Mouse (Mus musculus) forebrain, embryonic 14.5 days (tissue): ENCODE results near the gene Olfr747. TPM values are rescaled to one million over a fixed set of nuclear protein-coding genes. Genes with fewer than 3 reads are reported as not detected.

Experiments
- polyA plus RNA-seq: library from polyadenylated mRNA; unstranded; fragments of >200 nt; fragmentation: Nextera tagmentation; extraction: Ambion mirVana; gene quantifications from 2 replicates; pipeline ENCODE4 v1.2.1, GENCODE M21; 2014

Gene Olfr747
- polyA plus RNA-seq, 1 experiment from 2014 or later, result not detected

Other genes with a start within 250 kb of the Olfr747 start
- gene Olfr740, start 247.7 kb downstream of the Olfr747 start, polyA plus RNA-seq, result not detected in 2 replicates
- gene Olfr741, start 220.5 kb downstream of the Olfr747 start, polyA plus RNA-seq, result not detected in 2 replicates
- gene Olfr742, start 189.6 kb downstream of the Olfr747 start, polyA plus RNA-seq, result not detected in 2 replicates
- not detected in 2 replicates for gene Olfr743, start 171.4 kb downstream of the Olfr747 start, polyA plus RNA-seq
- gene Olfr744, start 78.3 kb downstream of the Olfr747 start, polyA plus RNA-seq, result not detected in 2 replicates
- gene Olfr745, start 53.8 kb downstream of the Olfr747 start, polyA plus RNA-seq, result not detected in 2 replicates
- not detected in 2 replicates for gene Olfr746, start 46.1 kb downstream of the Olfr747 start, polyA plus RNA-seq
- not detected in 2 replicates for gene Olfr748, start 14.2 kb upstream of the Olfr747 start, polyA plus RNA-seq
- gene Olfr749, start 51.9 kb upstream of the Olfr747 start, polyA plus RNA-seq, result not detected in 2 replicates
- 152 and 161 TPM in 2 replicates for gene Ttc5, start 92.3 kb upstream of the Olfr747 start, polyA plus RNA-seq
- gene Ccnb1ip1, start 114.5 kb upstream of the Olfr747 start, polyA plus RNA-seq, result 0.11 TPM in 1 of 2 replicates, not detected in the other
- 58.7 and 60.9 TPM in 2 replicates for gene Parp2, start 114.6 kb upstream of the Olfr747 start, polyA plus RNA-seq
- gene Tep1, start 177.4 kb upstream of the Olfr747 start, polyA plus RNA-seq, result 1.3 and 2.5 TPM in 2 replicates
- 0.25 and 0.36 TPM in 2 replicates for gene Klhl33, start 204.3 kb upstream of the Olfr747 start, polyA plus RNA-seq
- 160 and 180 TPM in 2 replicates for gene Osgep, start 231.7 kb upstream of the Olfr747 start, polyA plus RNA-seq
- 322 and 355 TPM in 2 replicates for gene Apex1, start 231.8 kb upstream of the Olfr747 start, polyA plus RNA-seq
- 81.4 and 86.0 TPM in 2 replicates for gene Pip4p1, start 237.7 kb upstream of the Olfr747 start, polyA plus RNA-seq
- 20.5 and 28.2 TPM in 2 replicates for gene Pnp, start 237.9 kb upstream of the Olfr747 start, polyA plus RNA-seq